Mouse (Mus musculus): ENCODE results near the gene Mctp2.

Gene Mctp2

DNA sequence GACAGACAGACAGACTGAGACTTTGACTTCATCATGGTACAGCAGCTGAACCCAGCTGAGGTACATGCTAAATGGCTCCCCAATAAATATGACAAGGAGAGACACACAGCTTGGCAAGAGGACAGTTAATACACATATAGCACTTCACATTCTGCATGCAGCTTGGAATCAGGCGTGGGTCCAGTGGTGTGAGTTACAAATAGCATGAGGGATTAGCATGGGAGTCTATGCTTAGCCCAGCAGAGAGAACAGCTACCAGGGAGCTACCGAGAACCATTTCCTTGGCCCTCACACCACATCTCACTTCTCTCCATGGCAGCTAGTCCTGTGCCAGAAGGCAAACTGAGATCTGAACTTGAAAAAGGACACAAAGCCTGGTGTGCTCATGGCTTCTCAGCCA, 137.1 kb downstream of the Mctp2 start:
- no peak for DNase-seq (ENCODE audit: low read depth, low spot score)

DNA sequence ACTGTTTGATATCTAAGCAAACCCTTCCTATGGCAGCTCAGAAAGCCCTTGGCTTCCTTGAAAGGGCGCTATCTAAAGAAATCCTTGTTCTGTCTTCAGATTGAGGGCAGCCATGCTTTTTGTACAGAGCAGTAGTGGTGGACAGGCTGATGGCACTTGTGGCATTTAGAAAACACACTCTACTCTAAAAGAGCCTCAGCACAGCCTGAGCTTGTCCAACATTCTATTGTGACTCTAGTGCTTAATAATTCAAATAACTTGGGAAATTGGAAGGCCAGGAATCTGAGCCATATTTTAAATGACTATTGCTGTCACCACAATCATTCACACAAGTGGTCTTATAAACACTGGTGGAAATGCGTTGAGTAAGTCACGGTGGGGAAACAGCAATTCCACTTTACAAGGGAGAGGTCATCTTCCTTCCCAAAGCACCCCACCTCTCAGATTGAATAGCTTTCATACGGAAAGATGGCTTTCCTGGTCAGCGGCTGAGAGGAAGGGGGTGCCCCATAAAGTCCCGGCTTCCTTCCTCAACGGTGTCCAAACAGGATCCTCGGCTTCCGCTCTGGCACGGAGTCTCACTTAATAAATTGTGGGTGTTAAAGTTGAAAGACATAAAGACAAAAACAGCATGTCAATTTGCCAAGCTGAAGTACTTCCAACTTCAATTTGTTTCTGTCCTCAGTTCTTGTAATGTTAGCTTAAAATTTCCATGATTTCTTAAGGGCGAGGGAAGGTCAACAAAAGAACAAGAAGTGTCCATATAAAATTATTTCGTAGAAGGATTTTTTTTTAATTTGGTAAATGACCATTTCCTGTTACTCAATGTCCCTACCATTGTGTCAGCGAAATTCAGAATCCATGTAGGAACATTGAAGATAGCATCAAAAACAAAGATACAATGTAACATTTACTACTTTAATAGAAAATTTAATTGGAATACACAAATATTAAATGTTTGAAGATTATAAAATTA, 140.4 kb downstream of the Mctp2 start:
- no peak for DNase-seq (ENCODE audit: low read depth, low spot score)

DNA sequence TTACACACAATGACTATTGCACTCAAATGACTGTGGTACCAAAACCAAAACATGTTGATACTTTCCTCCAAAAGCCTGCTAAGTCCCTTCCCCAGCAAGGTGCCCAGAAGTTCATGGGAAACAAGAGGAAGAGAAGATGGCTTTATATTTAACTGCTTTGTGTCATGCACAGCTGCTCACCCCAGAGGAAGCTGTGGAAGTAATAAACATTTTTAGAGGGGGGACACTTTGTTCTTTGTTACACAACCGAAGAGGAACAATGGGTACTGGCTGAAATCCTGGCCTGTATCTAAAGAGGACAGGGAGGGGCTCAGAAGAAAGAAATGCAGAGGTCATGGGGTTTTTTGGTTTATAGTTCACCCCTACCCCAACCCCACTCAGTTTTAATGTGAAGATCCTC, 144.2 kb downstream of the Mctp2 start:
- no peak for DNase-seq (ENCODE audit: low read depth, low spot score)

DNA sequence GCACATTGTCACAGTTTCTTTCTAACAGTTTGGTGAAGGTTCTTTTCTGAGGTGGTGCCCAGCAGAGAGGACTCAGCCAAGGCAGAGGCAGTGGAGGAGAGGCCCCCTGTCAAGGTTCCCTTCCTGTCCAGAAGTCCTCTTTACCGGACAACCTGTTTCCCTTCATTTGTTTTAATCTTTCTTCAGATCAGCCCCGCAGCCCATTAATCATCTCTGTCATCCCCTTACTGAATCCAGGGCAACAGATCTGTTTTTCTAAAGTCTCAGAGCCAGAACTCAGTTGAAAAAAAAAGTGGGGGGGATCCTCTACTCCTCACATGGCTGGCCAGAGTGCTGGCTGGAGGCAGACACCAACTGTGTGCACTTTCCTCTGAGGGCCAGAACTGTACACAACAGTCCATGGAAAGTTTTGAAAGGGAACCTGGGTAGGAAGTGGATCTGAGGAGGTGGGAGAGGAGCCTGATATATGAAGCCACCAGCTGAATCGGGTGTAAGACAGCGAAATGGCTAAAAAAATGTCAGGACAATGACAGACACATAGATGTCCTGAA, 146.8 kb downstream of the Mctp2 start:
- no peak for DNase-seq (ENCODE audit: low read depth, low spot score)

DNA sequence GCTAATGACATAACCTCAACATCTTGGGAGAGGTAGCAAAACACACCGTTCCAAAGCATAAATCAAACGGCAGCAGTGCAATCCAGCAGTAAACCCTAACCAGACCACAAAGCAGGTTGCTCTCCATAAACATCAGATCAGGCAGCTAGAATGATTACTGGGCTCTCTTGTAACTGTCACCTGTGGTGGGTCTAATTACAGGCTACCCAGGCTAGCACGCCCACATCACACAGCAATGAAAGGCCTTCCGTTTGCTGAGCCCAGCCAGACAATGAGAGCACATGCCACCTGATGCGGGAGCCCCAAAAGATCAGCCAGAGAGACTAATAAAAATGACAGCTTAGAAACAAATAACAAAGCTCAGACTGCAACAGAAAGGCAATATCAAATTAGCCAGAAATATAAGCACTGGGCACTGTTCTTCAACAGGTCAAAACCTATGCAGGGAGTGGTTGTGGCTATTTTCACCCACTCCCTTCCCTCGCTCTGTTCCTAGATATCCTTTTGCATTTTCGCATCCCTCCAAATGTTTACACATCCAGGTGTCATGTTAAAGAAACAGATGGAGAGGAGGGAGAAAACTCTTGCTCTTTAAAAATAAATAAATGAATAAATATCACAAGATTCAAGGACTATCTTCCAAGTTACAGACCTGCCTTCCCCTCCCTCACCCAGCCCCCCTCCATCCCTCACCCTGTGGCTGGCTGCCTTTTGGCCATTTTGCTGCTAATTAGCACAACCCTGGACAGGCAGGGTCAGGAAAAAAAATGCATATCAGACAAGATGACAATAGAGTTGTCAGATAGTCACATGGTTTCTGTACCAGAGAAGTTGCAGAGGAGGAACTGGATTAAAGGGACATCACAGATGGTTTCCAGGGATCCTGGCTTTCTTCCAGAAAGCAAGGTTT, 155.4 kb downstream of the Mctp2 start:
- no peak for DNase-seq (ENCODE audit: low read depth, low spot score)

DNA sequence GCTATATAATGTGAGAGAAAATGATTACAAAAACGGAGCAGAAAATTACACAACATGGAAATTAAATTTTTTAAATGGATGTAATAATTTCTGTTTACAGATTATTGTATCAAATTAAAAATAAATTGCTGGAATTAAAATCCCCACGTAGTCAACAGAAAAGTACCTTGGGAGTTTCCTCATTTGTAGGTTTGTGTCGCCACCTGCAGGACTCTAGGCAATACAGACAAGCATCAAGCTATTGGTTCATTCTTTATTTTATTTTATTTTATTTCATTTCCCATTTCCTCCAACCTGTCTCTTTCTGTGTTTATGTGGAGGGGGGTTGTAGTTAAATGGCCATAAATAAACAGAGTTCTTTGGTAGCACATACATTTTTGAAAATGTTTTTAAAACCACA, 157.3 kb downstream of the Mctp2 start:
- no peak for DNase-seq (ENCODE audit: low read depth, low spot score)

DNA sequence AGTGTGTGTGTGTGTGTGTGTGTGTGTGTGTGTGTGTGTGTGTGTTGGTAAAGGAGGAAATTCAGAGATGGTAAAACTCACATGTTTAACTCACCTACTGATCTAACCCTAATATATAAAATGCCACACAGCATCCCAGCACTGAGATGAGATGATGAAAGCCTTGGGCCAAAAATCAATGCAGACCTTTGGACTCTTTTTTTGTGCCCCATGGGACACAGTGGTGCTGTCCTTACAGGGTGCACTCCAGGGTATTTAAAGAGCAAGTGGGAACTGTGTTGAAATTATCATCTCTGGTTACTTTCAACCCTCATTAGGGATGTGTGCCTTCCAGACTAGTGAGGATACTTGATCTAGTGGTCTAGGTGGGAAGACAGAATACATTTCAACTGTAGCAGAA, 159.6 kb downstream of the Mctp2 start:
- no peak for DNase-seq (ENCODE audit: low read depth, low spot score)

- no peak for DNase-seq (ENCODE audit: low read depth, low spot score)
Observed at GRCm38 (mm10) chr7:72145726-72146520, 160.5 kb downstream of the Mctp2 start.

DNA sequence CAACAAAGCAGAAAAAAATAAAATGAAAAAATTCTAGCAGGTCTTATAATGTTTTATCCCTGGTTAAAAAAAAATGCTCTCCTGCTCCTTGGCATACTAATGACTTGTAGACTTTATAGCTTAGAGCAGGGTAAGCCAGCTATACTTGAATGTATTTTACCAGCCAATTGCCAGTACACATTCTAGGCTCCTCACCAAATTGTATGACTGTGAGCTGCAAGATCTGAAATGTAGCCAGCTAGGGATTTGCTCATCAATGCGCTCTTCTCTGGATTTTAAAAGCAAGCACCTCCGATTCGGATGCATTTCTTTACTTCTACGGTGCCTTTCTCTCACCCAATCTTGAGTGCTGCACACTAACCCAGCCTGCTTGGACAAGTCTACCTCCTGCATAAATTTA, 167.7 kb downstream of the Mctp2 start:
- DNase-seq (ENCODE audit: low read depth, low spot score), result no peak

GRCm38 (mm10) chr7:72120986-72121385, 185.4 kb downstream of the Mctp2 start:
- no peak for DNase-seq (ENCODE audit: low read depth, low spot score)

GRCm38 (mm10) chr7:72119713-72120112, 186.7 kb downstream of the Mctp2 start:
- DNase-seq (ENCODE audit: low read depth, low spot score), result no peak

- no peak for DNase-seq (ENCODE audit: low read depth, low spot score)
Observed at GRCm38 (mm10) chr7:72117376-72118077, 188.9 kb downstream of the Mctp2 start.

DNA sequence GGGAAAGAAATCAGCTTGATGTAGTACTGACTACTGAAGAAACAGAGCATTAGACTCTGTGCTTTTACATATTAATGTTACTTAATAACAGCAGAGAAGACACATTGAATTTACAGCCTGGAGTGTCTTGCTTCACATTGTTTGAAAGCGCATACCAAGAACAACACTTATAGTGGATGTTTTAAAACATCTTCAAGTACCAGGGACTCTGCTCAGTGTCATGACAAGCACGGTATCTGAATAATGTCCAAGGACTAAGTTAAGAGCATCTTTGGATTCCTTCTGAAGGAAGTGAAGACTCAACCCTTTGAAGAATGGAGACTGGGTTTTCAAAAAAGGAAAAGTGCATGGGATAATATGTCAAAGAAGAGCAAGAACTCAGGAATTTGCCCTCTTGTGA, 191.3 kb downstream of the Mctp2 start:
- DNase-seq (ENCODE audit: low read depth, low spot score), result no peak

GRCm38 (mm10) chr7:72110578-72110977, 195.8 kb downstream of the Mctp2 start:
- no peak for DNase-seq (ENCODE audit: low read depth, low spot score)

- no peak for DNase-seq (ENCODE audit: low read depth, low spot score)
Observed at GRCm38 (mm10) chr7:72108639-72109399, 197.6 kb downstream of the Mctp2 start.

DNA sequence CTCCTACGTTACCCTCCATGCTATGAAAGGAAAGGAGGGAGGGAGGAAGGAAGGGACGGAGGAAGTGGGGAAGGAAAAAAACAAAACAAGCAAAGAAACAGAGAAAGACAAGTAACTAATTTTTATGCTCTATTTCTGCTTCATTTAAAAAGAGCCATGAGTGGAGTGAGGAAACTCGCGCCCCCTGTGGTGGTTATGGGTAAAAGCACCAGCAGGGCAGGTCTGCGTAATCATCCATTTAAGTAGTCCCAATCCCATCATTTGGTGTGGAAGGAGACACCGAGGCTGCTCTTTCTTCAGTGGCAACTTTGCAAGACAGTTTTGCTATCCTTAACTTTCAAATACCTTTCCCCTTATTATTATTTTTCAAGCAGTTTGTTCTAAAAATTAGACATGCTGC, 202.2 kb downstream of the Mctp2 start:
- no peak for DNase-seq (ENCODE audit: low read depth, low spot score)

GRCm38 (mm10) chr7:72103654-72104053, 202.8 kb downstream of the Mctp2 start:
- DNase-seq (ENCODE audit: low read depth, low spot score), result no peak

DNA sequence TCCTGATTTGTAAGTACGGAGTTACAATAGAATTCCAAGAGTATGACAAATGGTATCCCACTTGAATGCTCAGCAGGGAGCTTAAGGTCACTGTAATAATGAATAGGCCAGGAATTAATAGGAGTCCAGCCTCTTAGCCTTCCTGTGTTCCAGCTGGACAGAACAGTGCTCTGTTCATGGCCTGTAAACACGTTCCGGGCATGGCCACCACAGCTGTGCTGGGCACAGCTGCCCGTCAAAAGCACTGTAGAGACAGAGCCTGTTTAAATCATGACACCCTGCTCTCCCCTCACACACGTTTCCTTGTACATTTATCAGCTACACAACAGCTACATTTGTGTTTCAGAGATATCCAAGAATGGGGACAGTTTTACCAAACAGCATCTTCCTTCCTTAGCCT, 205.7 kb downstream of the Mctp2 start:
- DNase-seq (ENCODE audit: low read depth, low spot score), result no peak

DNA sequence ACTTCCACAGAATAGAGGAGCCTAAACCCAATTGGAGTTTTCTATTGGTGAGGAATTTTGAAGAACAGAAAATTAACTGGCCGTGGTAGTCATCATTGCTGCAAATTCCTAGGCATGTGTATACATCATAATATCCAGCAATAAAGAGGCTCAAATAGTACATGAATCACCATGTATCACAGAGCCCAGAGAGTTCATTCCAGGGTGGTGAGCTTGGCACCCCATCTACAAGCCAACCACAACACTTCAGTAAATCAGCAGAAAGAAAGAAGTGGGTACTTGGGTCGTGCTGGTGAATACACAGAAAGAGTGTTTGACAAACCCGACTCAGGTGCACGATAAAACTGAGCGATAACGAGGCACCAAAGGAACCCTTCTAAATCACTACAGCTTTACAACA, 207.8 kb downstream of the Mctp2 start:
- DNase-seq (ENCODE audit: low read depth, low spot score), result no peak

DNA sequence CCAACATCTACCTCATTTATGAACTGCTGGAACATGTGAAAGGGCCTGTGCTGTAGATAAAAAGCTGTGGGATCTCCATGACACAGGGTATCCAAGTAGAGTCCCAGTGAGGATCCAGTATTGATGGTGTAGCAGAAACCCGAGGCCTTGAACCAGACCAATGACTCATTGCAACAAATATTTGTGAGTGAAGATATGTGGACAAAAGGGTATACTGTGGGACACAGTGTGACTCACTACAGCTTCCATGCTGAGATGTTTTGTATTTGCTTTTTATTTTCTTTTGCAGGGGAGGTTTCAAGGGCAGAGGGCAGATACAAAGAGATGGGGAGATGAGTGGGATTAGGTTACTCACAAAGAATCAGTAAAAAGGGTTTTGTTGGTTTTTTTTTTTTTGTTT, 209.4 kb downstream of the Mctp2 start:
- DNase-seq (ENCODE audit: low read depth, low spot score), result no peak

All from CD4-positive, CD25-positive, alpha-beta regulatory T cell, adult 2 months (primary cell).